Mouse (Mus musculus) cortical plate, adult 2 months (tissue): Measurements from ENCODE around the gene Nckap5.

Experiments used
- CTCF ChIP-seq: fragments of 200-500 bp; IDR thresholded peaks from 2 replicates; pipeline ENCODE4 v1.5.1; 2011; ENCODE audit warnings: mild to moderate bottlenecking, control low read depth, low read length; ENCODE audit not compliant: insufficient read depth; ENCODE audit errors: extremely low read depth
- POLR2A ChIP-seq: fragments of 200-500 bp; IDR thresholded peaks from 2 replicates; pipeline ENCODE4 v1.6.1; 2011; ENCODE audit warnings: mild to moderate bottlenecking, low read length, control low read depth; ENCODE audit not compliant: insufficient read depth; ENCODE audit errors: extremely low read depth

GRCm38 (mm10) chr1:126471419-126471818, 359.2 kb downstream of the Nckap5 start:
- TF ChIP-seq POLR2A (no peak), CTCF (no peak)
